21 mouse cellular contexts compared by ENCODE assay signal in genomic region chr4:98238075-98238474, GRCm38 (mm10).
"Had no signal": no experiment of that assay in that cellular context is flagged by ENCODE, and none has a peak within 500 bp of the region (broad histone marks: within the 10 kb centered on the region; RNA-seq: fewer than 3 reads in every experiment).

No protein-coding gene starts in this region.

- H3K4me2 ChIP-seq: limb, embryonic 15.5 days; liver, embryonic 11.5 days; lung, embryonic 14.5 days; midbrain, embryonic 12.5 days; midbrain, embryonic 15.5 days; neural tube, embryonic 12.5 days; neural tube, embryonic 15.5 days had no signal

- DNase-seq: kidney, adult 11 months; kidney, adult 9 months; kidney, postnatal 14 days; kidney, postnatal 4 days; layer of hippocampus, adult 9-11 months; liver, postnatal 0 days; lung, embryonic 14.5 days; lung, postnatal 36 days; right cerebral cortex, postnatal 25 days; spleen, adult 18-20 months; thymus, adult 18-20 months; thymus, postnatal 36 days had no signal

- H3K36me3 ChIP-seq: limb, embryonic 15.5 days; midbrain, embryonic 12.5 days; midbrain, embryonic 15.5 days; neural tube, embryonic 12.5 days; neural tube, embryonic 15.5 days had no signal

- H3K27ac ChIP-seq: layer of hippocampus, adult 2 months; limb, embryonic 15.5 days; liver, embryonic 14.5 days; midbrain, embryonic 12.5 days; midbrain, embryonic 15.5 days; neural tube, embryonic 12.5 days; neural tube, embryonic 15.5 days had no signal

- H3K27me3 ChIP-seq: limb, embryonic 15.5 days; midbrain, embryonic 12.5 days; midbrain, embryonic 15.5 days; neural tube, embryonic 12.5 days; neural tube, embryonic 15.5 days had no signal

- ATAC-seq: liver, postnatal 0 days; lung, postnatal 0 days; midbrain, embryonic 15.5 days had no signal

- H3K4me3 ChIP-seq: layer of hippocampus, adult 2 months; limb, embryonic 15.5 days; midbrain, embryonic 12.5 days; midbrain, embryonic 15.5 days; neural tube, embryonic 12.5 days; neural tube, embryonic 15.5 days had no signal

- H3K4me1 ChIP-seq: neural tube, embryonic 12.5 days had no signal

- H3K9me3 ChIP-seq: limb, embryonic 15.5 days; midbrain, embryonic 12.5 days; midbrain, embryonic 15.5 days; neural tube, embryonic 12.5 days; neural tube, embryonic 15.5 days had no signal

- H3K9ac ChIP-seq: limb, embryonic 15.5 days; liver, embryonic 14.5 days; liver, postnatal 0 days; lung, embryonic 14.5 days; midbrain, embryonic 12.5 days; midbrain, embryonic 15.5 days; neural tube, embryonic 12.5 days; neural tube, embryonic 15.5 days had no signal
